Mouse (Mus musculus) limb, embryonic 12.5 days (tissue): ENCODE measurements at regions not wholly inside any gene's neighbourhood (a gene's known extent, or its start where the extent isn't known, plus 50 kb on each side); places are given as distances from the start of the nearest gene placed in this dataset.
"Not testable (repeated sequence)": the region's sequence is repeated elsewhere in the genome, so short reads cannot be mapped to it uniquely, and the experiment has no call there.

Experiments
- ATAC-seq: fragments of 200-750 bp; cut with Nextera tagmentation; 2 replicates; pipeline ENCODE4 v1.8.0; 2017; ENCODE audit warnings: low read depth, moderate TSS enrichment; ENCODE audit not compliant: insufficient number of reproducible peaks, insufficient read depth, low FRiP score, low TSS enrichment
- H3K27ac ChIP-seq: fragments of 300-500 bp; sonication (generic); 2 replicates; pipeline ENCODE4 v1.5.1; 2016; ENCODE audit warnings: mild to moderate bottlenecking, moderate library complexity
- H3K27me3 ChIP-seq: fragments of 300-500 bp; sonication (generic); 2 replicates; pipeline ENCODE4 v1.6.1; 2016; ENCODE audit warnings: mild to moderate bottlenecking, moderate library complexity
- H3K36me3 ChIP-seq: fragments of 300-500 bp; sonication (generic); 2 replicates; pipeline ENCODE4 v1.6.1; 2016; ENCODE audit warnings: mild to moderate bottlenecking, moderate library complexity
- H3K4me1 ChIP-seq: fragments of 300-500 bp; sonication (generic); replicated peaks from 2 replicates; pipeline ENCODE4 v1.6.1; 2016
- H3K4me2 ChIP-seq: fragments of 300-500 bp; sonication (generic); 2 replicates; pipeline ENCODE4 v1.6.1; 2016; ENCODE audit warnings: mild to moderate bottlenecking, moderate library complexity
- H3K4me3 ChIP-seq: fragments of 300-500 bp; sonication (generic); replicated peaks from 2 replicates; pipeline ENCODE4 v1.5.1; 2016; ENCODE audit warnings: mild to moderate bottlenecking
- H3K9ac ChIP-seq: fragments of 300-500 bp; sonication (generic); replicated peaks from 2 replicates; pipeline ENCODE4 v1.6.1; 2016; ENCODE audit warnings: mild to moderate bottlenecking, moderate library complexity
- H3K9me3 ChIP-seq: fragments of 300-500 bp; sonication (generic); 2 replicates; pipeline ENCODE4 v1.6.1; 2016; ENCODE audit warnings: mild to moderate bottlenecking, moderate library complexity
- WGBS: fragments of 180-500 bp; shearing (Covaris S2); methylation state at CpG from one replicate; pipeline ENCODE4 v1.1.7; 2016; 5-methylcytosine and 5-hydroxymethylcytosine counted together

GRCm38 (mm10) chr12:22156467-22157037 is 739.1 kb upstream of the Ywhaq start:
- 4% methylated on average over 40 of the region's 47 CpGs for WGBS
- H3K4me2 ChIP-seq, result peak overlapping the region; percentile 42
- not testable (repeated sequence) for ATAC-seq

GRCm38 (mm10) chr12:22155341-22155740 is 737.9 kb upstream of the Ywhaq start:
- not testable (repeated sequence) for H3K4me1 ChIP-seq, H3K9me3 ChIP-seq, H3K4me3 ChIP-seq, H3K36me3 ChIP-seq, H3K27ac ChIP-seq, H3K9ac ChIP-seq, H3K4me2 ChIP-seq, H3K27me3 ChIP-seq, ATAC-seq
- WGBS, result 93% methylated on average over 4 of the region's 8 CpGs

More at GRCm38 (mm10) chr12:22156467-22157037, 739.1 kb upstream of the Ywhaq start:
- H3K9me3 ChIP-seq, H3K27me3 ChIP-seq, H3K27ac ChIP-seq, H3K36me3 ChIP-seq, H3K4me1 ChIP-seq: not testable (repeated sequence)
- Histone ChIP-seq H3K4me3 (peak overlapping the region; percentile 35), H3K9ac (0 out of 2 replicates have a peak overlapping the region, but pooled peaks have one; percentile 27)
